Mouse (Mus musculus) R1 (cell line): ENCODE results near the gene Prr15l.

ENCODE experiments used
- DNase-seq: peaks from one replicate; pipeline ENCODE4 v3.0.0-alpha.2; 2018; ENCODE audit warnings: low read depth, low spot score

The Prr15l gene

DNA sequence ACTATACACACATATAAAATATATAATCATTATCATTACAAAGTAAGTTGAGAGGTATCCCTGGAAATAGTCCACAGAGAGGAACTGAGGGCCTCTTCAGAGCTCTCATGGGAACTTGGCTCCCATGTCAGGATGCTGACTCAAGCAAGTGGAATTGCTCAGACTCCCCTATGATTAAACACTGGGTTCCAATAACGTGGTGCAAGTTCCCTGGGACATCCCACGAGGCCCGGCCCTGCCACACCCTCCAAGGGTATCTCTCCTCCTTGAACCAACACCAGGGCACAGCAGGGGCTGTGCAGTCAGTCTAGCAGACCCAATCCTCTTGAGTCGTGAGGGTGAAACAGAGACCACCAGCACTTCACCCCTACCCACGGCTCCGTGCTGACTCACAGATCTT, 8.9 kb upstream of the Prr15l start:
- DNase-seq: no peak

GRCm38 (mm10) chr11:96924861-96925260, 3.0 kb upstream of the Prr15l start:
- no peak for DNase-seq

DNA sequence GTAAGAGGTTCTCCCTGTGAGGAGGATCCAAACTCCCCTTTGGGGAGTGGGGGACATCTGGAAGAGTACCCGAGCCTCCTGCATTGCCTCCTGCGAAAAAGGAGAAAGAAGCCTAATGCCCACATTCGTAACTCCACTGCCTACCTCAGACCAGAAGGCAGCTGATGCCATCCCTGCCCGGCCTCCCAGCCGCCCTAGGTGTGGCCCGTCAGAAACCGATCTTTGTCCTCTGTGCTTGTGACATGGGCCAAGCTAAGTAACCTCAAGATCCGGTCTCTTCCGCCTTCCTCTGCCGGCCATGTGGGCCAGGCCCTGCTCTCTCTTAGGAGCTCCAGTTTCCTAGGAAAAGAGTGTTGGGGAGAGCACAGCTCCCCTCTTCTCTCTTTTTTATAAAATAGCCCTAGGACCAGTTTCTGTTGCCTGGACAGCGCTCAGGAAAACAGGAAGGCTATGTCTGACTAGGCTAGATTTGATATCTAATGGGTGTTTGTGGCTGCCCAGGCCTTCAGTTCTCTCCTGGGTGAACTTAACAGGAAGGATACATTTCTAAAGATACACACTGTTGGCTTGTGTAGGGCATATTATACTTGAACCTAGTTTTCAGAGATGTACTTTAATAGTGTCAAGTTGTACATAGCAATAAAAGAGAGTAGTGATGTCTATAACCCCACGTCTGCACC, 2.3 kb upstream of the Prr15l start:
- no peak for DNase-seq

- no peak for DNase-seq
Observed at GRCm38 (mm10) chr11:96926587-96926986, 1.3 kb upstream of the Prr15l start.

DNA sequence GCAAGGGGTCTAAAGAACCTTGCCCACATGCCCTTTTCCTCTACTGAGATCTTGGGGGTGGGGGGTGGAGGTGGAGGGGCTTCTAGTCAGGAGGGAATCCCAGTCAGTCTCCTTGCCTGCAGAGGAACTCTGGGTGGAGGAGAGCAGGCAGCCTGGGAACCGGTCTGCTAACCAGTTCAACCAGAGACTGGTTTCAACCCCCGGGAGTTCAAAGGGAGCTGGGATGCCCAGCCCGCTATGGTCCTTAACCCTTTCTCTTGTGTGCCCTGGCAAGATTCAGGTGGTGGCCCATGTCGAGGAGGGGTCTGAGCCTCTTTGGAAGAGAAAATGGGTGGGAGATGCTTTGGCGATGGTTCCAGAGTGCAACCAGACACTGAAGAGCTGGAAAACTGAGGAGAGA, 787 bp downstream of the Prr15l start:
- no peak for DNase-seq

DNA sequence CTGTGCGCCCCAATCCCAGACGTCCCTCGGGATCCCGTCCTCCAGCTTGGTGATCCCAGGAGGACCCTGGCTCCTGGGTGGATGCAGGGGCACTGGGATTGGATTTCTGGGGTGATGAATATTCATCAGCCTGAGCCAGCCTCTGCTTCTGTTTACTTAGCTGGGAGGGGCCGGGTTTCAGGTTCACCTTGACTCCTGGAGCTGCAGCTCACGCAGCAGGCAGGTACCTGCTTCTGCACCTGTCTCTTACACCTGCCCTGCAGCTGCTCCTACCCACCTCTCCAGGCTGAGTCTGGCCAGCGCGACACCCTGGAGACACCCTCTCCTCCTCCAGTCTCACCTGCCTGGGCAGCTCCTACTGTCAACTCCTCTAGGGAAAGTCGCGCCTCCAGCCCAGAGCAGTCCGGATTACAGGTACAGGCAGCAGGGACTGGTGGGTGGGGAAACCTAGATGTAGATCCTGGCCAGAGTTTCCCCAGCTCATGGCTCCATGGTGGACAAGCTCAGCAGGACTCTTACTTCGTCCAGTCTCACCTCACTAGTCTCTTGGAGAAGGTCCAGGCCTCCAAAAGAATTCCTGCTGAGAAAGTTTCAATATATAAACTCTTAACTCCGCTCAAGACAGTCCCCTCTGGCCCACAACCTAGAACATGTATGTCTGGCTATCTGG, 1.3 kb downstream of the Prr15l start:
- peak; percentile 35 for DNase-seq

DNA sequence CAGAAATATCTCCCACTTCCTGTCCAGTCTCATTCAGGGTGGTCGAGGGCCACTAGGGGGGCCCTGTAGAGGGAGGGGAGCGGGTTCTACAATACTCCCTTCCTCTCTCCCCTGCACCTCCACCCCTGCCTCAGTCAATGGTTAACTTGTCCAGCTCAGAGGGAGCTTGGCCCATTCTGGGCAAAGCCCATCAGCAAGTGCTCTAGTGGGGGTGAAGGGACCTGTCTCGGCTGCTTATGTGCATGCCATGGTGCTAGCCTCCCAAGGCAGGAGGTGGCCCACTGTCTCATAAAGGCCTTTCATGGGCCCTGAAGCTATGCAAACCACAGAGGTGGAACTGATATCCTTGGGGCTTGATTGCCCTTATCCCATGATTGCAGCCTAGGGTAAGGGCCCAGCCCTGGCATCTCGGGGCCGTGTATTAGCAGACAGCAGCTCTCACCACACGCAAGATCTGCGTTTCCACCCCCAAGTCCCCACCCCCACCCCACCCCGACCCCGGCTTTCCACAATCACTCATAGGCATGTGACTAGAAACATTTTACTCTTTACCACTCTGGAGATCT, 1.9 kb downstream of the Prr15l start:
- DNase-seq: no peak

DNA sequence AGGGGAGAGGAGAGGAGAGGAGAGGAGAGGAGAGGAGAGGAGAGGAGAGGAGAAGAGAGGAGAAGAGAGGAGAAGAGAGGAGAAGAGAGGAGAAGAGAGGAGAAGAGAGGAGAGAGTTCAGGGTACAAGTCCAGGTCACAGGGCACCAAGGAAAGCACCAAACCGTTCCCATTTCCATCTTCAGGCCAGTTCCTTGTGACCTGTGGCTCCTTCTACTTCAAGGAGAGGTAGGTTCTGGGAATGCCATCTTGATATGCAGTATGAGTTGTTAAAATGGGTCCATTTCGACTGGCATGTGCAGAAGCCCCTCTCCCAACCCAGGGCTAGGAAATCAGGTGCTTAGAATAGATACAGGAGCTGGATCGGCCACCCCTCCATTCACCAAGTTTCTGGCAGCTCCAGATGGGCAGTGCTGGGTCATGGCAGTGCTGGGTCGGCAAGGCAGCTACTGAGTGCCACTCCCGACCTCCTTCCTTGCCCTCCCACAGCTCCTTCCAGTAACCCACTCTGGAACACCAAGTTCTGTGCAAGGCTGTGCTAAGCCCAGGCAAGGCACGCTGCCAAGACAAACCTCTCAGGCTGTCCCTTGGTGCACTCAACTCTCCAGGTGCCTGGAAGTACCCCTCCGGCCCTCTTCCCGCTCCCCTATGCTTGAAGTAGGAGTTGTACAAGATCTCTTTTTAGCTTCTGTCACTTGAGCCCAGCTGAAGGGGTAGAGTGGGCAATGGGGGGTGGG, 3.6 kb downstream of the Prr15l start:
- DNase-seq: no peak

DNA sequence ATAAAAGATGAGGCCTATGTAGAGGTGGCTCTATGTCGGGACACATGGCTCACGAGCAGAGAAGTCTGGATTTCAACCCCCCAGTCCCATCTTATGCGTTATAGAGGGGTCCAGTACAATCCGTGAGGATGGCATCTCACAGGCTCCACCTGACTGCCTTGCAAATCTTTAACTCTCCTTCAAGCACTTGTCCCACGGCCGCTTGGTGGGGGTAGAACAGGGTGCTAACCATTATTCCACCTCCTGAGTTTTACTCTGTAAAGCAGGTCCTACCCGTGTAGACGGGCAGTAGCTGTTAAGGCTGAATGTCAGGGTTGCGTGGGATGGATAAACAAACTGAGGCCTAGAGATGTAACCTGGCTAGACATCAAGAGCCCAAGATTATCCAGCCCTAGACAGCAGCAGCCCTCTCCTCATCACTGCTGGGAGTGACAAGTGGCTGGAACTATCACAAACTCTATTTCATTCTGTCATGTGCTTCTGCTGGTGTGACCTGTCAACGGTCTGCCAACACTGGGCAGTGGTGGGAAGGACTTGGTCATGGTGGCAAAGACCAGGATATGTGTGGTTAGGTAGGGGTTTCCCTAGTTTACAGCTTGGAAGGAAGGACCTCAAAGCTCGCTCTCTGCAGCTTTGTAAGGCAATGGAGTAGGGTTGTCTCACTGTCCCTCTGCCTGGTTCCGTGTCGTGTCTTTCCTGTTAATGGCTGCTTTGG, 5.8 kb downstream of the Prr15l start:
- DNase-seq: no peak

DNA sequence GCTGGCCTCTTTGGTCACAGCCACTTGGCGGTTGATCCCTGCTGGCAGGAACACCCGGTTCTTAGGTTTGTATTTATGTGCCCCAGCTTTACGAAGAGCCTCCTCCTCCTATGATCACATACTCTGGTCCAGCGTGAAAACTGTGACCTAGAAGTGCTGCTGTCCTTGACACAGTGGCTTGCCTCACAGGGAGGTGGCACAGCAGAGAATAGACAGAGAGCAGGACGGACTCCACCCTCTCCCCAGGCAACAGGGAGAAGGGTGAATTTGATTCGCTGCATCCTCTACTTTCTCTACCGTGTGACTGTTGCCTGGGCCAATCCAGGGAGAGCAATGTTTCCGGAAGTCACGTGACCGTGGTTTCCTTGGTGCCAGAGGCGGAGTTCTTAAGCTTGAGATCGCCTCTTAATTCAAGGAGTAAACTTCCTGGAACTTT, 7.0 kb downstream of the Prr15l start:
- peak; percentile 99 for DNase-seq

DNA sequence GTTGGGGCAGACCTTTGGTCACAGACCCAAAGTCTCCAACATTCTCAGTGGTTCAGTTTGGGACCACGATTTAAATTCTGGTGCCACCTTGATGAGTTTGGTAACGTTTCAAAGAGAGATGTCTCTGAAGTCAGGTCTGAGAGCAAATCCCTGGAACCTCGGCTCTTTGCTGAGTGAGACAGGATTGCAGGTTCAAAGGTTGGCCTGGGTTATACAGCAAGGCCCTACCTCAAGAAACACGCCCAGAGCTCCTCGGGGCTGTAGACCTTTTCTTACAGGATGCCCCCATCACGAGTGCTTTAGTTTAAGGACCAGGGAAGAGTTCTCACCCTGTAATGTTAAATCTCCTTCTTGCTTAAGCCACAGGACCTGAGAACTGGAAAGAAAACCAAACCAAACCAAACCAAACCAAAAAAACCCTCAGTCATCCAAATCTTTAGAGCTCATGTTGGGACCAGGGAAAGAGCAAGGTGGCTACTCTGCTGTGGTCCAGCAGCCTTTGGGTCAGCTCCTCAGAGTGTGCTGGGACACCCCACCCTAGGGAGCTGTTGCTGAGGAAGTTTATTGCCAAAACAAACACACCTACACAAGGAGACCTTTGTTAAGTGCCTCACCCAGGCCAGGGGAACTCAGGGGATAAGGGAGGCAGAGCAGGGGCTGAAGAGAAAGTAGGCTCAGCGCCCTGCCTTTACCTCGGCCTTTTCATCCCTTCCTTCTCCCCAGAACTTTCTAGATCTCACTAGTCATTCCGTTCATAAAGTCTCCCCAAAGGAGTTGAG, 8.2 kb downstream of the Prr15l start:
- no peak for DNase-seq

DNA sequence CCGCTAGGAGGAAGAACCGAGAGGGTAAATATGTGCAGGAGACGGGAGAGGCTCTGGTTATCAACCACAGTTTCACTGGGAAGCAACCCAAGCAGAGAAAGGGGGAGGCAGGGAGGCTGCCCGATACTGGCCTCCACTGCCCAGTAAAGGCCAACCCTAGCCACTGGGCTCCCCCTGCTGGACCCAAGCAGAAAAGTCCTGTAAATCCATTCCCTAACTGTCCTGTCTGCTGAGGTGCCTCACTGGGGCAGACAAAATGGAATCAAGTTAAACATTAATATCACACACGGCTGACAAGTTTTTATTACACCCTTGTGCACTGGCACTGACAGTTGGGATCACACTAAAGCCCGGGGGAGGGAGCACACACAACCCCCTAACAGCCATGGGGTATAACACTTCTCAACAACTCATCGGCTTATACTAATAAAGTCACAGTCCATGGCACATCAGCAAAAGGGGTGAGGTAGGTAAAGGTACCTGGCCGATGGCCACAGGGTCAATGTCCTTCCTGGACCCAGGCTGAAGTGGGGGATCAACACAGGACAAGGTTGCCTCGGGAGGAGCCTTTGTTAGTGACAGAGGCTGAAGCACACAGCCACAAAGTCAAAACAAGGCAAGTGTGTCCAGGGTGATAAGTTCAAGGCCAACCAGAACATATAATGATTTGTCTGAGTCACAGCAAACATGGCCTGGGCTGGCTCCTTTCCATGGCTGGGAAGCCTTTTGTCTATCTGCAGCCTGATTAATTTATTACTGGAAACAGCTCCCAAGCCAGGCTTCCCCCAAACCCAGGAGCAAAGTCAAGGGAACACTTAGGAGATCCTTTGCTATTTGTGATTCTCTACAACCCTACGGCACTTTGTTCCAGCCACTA, 9.9 kb downstream of the Prr15l start:
- no peak for DNase-seq

GRCm38 (mm10) chr11:96938426-96938800, 10.5 kb downstream of the Prr15l start:
- DNase-seq: no peak

DNA sequence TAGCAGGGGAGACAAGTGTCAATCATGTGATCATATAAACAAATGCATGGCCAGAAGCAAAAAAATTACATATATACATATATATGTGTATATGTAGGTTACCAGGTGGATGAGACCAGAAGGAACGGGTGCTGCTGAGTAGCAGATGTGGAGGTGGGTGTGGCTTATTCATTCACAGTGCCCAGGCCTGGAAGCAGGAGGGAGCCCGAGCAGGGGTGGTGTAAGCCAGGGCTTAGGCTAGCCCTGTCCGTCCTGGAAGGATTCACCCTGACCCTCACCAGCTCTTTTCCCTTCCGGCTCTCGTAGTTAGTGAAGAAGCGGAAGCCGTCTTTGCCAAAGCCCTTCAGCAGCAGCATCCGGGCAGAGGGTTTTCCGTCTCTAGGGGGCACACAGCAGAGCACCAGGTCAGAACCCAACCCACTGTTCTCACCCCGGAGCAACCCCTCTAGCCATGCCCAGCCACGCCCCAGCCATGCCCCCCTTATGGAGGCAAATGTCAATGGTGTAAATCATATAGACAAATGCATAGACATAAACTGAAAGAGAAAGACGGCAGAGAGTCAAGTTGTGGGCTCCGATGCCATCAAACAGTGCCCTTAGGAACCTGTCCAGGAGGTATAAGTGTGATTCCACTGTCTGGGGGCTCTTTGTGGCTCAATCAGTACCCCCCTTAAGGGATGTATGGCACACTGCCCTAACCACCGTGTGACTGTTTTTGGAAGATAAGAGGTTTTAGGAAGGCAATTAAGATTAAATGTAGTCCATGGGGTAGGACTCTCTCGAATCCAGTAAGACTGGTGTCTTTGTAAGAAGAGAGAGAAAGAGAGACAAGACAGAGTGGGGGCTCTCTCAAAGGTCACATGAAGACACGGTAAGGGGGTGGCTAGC, 12.9 kb downstream of the Prr15l start:
- no peak for DNase-seq

- no peak for DNase-seq
Observed at GRCm38 (mm10) chr11:96941989-96942590, 14.2 kb downstream of the Prr15l start.

GRCm38 (mm10) chr11:96943746-96944304, 15.9 kb downstream of the Prr15l start, which contains the start of gene Pnpo:
TSS of gene Pnpo (minus strand) at chr11:96943986.
- peak; percentile 99 for DNase-seq

- no peak for DNase-seq
Observed at GRCm38 (mm10) chr11:96944844-96945580, 17.1 kb downstream of the Prr15l start.
